Mouse (Mus musculus): ENCODE data around the gene Fzd9.

Fzd9 gene

GRCm38 (mm10) chr5:135251079-135251454, at the start of gene Fzd9:
TSS of gene Fzd9 (minus strand) at chr5:135251230.
- DNase-seq (ENCODE audit: low read depth, low spot score), result peak; percentile 74

GRCm38 (mm10) chr5:135292001-135292400, 41.0 kb upstream of the Fzd9 start:
- DNase-seq (ENCODE audit: low read depth, low spot score), result no peak

GRCm38 (mm10) chr5:135291193-135291592, 40.2 kb upstream of the Fzd9 start:
- no peak for DNase-seq (ENCODE audit: low read depth, low spot score)

GRCm38 (mm10) chr5:135290703-135291102, 39.7 kb upstream of the Fzd9 start:
- DNase-seq (ENCODE audit: low read depth, low spot score), result no peak

- no peak for DNase-seq (ENCODE audit: low read depth, low spot score)
Measured at GRCm38 (mm10) chr5:135286926-135287325, 35.9 kb upstream of the Fzd9 start.

GRCm38 (mm10) chr5:135286185-135286584, 35.2 kb upstream of the Fzd9 start:
- DNase-seq (ENCODE audit: low read depth, low spot score), result peak; percentile 78

- DNase-seq (ENCODE audit: low read depth, low spot score), result no peak
Measured at GRCm38 (mm10) chr5:135285211-135285610, 34.2 kb upstream of the Fzd9 start.

GRCm38 (mm10) chr5:135280226-135280625, 29.2 kb upstream of the Fzd9 start:
- DNase-seq (ENCODE audit: low read depth, low spot score), result no peak

GRCm38 (mm10) chr5:135276597-135276996, 25.6 kb upstream of the Fzd9 start:
- no peak for DNase-seq (ENCODE audit: low read depth, low spot score)

- DNase-seq (ENCODE audit: low read depth, low spot score), result no peak
Measured at GRCm38 (mm10) chr5:135274663-135275396, 23.8 kb upstream of the Fzd9 start.

- DNase-seq (ENCODE audit: low read depth, low spot score), result no peak
Measured at GRCm38 (mm10) chr5:135271563-135272165, 20.6 kb upstream of the Fzd9 start.

- no peak for DNase-seq (ENCODE audit: low read depth, low spot score)
Measured at GRCm38 (mm10) chr5:135270361-135270760, 19.3 kb upstream of the Fzd9 start.

GRCm38 (mm10) chr5:135269451-135269850, 18.4 kb upstream of the Fzd9 start:
- DNase-seq (ENCODE audit: low read depth, low spot score), result no peak

GRCm38 (mm10) chr5:135264548-135264947, 13.5 kb upstream of the Fzd9 start:
- peak; percentile 24 for DNase-seq (ENCODE audit: low read depth, low spot score)

- DNase-seq (ENCODE audit: low read depth, low spot score), result peak; percentile 20
Measured at GRCm38 (mm10) chr5:135263866-135264503, 13.0 kb upstream of the Fzd9 start.

- DNase-seq (ENCODE audit: low read depth, low spot score), result no peak
Measured at GRCm38 (mm10) chr5:135258280-135259150, 7.5 kb upstream of the Fzd9 start.

GRCm38 (mm10) chr5:135257559-135257958, 6.5 kb upstream of the Fzd9 start:
- peak; percentile 24 for DNase-seq (ENCODE audit: low read depth, low spot score)

- DNase-seq (ENCODE audit: low read depth, low spot score), result no peak
Measured at GRCm38 (mm10) chr5:135256166-135256565, 5.1 kb upstream of the Fzd9 start.

GRCm38 (mm10) chr5:135253741-135254401, 2.8 kb upstream of the Fzd9 start:
- no peak for DNase-seq (ENCODE audit: low read depth, low spot score)

GRCm38 (mm10) chr5:135250186-135251078, 598 bp downstream of the Fzd9 start:
- DNase-seq (ENCODE audit: low read depth, low spot score), result peak; percentile 14

Measured in CD4-positive, CD25-positive, alpha-beta regulatory T cell, adult 2 months (primary cell).